Mouse (Mus musculus): ENCODE data around the gene Slpi.

Slpi gene

DNA sequence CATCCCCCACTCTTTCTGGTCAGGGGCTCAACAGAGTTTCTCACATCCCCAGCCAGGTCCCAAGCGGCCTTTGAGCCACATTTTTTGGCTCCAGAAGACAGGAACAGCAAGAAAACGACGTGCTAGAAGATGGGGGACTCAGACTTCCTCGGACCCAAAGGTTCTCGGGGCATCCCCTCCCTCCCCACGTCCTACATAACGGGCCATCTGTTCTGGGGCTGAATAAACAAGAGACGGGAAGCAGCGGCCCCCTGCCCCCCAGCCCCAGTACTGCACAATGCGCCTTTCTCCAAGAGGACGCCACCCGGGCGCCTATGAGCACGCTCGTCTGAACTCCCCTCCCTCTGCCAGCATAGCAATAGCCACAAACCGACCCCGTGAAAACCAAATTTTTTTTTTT, at the start of gene Slpi:
Slpi (minus strand) TSS at position 76 of the 400 bp plus-strand sequence.
- in situ Hi-C loops (cut with MboI; ENCODE audit: unreplicated experiment in 2 of 2) = loop anchor here (5.0 to 10.0 kb wide), 2 partner anchors 37 to 204 kb away; partner anchors contain the start of gene Wfdc5 (in 1 of the 2)

DNA sequence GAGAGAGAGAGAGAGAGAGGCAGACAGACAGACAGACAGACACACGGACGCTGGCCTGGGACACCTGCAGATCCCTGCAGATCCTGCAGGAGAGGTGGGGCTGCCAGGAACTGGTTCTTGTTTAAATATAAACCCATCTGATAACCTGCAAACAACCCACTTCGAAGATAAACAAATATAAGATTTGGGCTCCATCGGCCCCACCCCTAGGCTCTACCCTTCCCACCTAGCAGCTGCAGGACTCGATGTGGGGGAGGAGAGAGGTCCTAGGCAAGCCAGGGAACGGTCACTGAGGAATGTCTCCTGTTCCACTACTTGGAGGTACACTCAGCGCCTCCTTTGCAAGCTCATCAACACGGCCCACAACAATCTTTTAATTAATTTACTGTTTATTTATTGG, 49.4 kb upstream of the Slpi start:
- in situ Hi-C loops (cut with MboI; ENCODE audit: unreplicated experiment in 2 of 2) = no loop called here

- in situ Hi-C loops (cut with MboI; ENCODE audit: unreplicated experiment in 2 of 2) = no loop called here
These were observed 48.8 kb upstream of the Slpi start for GRCm38 (mm10) chr2:164437710-164438109.

GRCm38 (mm10) chr2:164436961-164437360, 48.1 kb upstream of the Slpi start:
- in situ Hi-C loops (cut with MboI; ENCODE audit: unreplicated experiment in 2 of 2) = no loop called here

DNA sequence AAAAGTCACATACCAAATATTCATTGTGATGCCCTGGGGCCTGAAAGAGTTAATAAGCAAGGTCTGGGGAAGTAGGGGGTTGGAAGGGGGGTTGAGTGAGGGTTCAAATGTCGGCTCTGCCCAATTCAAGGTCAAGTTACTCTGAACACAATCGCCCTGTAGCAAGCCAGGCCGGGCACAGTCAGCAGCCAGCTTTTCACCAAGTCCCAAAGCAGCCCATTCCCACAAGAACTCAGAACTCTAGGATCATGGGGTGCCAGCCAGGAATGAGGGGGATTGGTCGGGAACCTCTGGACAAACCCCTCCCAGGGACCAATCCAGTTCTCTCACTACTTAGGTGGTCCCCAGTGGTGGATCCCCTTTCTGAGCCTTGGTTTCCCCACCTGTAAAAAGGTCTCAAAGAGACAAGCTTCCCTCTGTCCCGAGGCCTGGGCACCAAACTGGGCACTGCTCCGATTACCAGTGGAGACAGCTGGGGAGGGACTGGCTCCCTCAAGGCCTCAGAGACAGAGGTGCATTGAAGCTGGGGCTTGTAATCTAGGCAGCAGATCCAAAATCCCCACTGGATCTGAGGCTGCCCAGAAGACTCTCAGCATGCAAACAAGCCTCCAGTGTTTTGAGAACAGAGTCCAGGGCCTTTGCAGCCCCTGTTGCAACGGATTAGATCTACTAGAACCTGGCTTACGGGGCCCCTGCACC, 47.5 kb upstream of the Slpi start:
- in situ Hi-C loops (cut with MboI; ENCODE audit: unreplicated experiment in 2 of 2) = no loop called here

DNA sequence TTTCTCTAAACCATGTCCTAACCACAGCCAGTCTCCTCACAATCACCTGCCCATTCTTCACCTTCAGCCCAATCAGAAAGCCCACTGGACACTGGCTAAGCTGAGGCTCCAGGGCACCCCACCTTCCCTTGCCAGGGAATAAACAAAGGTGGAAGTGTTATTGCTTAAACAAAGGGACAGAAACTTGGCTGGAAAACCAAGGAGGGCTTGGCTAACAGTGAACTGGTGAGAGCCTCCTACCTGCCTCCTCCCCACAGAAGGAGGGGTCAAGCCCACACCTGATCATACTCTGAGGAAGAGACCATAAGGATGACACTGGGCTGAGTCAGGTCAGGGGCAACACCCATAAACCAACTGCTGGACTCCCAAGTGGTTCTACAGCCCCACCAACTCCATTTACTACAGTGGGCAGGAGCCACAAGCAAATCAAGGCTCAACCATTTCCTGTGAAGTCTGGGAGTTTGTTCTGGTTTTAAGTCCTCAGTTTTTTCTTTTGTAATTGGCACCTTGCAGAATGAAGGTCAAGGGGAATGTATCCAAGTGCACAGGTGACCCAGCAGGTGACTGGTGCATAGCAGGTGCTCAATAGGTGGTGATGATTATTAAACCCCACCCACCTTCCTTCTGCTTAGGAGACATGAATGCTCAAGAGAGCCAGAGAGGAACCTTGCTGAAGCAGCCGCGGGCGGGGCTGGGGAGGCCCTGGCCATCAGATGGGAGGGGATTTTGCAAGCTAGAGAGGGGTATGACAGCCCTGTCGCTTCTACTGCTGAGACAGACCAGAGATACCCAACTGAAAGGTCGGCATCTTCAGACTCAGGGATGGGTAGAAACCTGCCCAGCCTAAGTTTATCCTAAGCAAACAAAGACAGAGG, 46.6 kb upstream of the Slpi start:
- in situ Hi-C loops (cut with MboI; ENCODE audit: unreplicated experiment in 2 of 2) = no loop called here

DNA sequence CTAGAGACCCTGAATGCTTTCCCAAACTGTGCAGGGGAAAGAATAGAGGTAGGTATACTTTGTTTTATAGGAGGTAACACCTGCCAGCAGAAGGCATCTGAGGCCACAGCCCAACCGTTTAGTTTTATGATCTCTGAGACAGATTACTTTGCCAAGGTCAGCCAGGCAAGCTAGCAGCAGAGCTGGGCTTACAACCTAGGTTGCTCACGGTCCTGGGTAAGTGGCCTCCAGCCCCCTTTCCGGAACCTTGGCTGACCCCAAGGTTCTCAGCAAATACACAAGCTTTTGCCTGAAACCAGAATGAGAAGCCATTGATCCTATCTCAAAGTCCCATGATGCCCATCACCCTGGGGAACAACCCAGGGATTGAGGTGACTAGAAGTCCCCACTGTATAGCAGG, 45.8 kb upstream of the Slpi start:
- in situ Hi-C loops (cut with MboI; ENCODE audit: unreplicated experiment in 2 of 2) = no loop called here

DNA sequence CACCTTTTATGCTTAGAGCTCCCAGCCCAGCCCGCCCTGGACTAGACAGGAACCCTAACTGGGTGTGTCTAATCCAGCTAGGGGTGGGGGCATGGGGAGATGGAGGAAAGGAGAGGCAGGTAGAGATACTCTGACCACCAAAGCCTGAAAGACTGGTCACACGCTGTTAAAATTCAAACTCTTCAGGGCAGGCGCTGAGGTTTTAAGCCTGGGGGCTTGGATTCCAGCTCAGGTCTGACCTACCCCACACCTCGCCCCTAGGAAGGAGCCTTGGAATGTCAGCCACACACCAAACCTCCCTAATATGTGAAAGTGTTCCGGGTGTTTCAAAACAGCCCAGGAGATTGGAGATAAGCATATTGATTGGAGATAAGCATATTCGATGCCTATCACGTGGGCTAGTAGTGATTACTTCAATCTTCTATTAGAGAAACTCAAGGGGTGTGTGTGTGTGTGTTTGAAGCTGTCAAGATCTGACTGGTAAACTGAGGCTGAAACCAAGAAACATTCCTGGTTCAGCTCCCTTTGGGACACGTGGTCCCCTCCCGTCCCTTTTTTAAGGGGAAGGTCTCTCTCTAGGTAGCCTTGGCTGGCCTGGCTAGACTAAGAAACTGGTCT, 44.5 kb upstream of the Slpi start:
- in situ Hi-C loops (cut with MboI; ENCODE audit: unreplicated experiment in 2 of 2) = no loop called here

DNA sequence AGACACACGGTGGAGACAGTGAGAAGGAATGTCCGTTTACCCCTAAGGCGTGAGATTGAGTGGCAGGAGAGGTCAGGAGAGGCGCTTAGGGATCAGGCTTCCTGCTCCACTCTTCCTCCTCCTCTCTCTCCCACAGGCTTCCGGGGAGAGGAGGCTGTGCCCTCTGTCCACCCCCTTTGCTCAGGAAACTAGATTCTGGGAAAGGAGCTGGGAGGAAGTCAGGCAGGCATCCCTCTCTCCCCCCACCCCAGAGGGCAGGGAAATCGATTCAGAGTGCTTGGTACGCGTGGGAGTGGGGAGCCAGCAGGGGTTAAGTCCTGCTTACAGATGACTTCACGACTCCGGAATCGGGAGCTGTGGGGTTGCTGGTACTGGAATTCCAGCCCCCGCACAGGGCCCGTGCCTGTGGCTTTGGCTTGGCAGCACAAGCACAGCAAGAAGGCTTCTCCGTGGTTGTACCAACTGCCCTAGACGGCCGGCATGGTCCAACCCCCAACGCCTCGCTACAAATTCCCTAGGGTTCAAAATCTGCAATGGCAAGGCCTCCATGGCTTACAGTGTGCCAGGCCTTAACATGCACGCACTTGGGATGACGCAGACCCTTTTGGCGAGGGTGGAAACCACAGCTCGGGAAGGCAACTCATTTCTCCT, 43.8 kb upstream of the Slpi start:
- in situ Hi-C loops (cut with MboI; ENCODE audit: unreplicated experiment in 2 of 2) = no loop called here

GRCm38 (mm10) chr2:164431676-164432465, 43.0 kb upstream of the Slpi start:
- in situ Hi-C loops (cut with MboI; ENCODE audit: unreplicated experiment in 2 of 2) = no loop called here

DNA sequence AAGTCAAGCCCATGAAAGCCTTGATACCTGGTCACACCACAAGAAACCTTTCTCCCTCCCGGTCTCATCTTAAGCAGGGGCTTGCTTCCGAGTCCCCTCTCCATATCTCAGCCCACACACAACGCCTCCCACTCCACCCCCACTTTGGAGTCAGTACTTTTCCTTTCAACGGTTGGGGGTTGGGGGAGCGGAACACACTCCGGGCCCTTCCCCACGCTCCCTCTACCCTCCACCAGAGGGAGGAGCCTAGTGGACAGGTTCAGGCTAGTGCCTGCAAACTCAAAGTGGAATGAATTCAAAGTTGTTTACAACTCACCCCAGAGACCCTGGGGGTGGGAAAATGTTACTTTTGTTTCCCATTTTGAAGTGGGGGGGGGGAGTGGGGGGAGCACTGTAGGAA, 41.8 kb upstream of the Slpi start:
- in situ Hi-C loops (cut with MboI; ENCODE audit: unreplicated experiment in 2 of 2) = no loop called here

GRCm38 (mm10) chr2:164429881-164430615, 41.2 kb upstream of the Slpi start:
- in situ Hi-C loops (cut with MboI; ENCODE audit: unreplicated experiment in 2 of 2) = no loop called here

DNA sequence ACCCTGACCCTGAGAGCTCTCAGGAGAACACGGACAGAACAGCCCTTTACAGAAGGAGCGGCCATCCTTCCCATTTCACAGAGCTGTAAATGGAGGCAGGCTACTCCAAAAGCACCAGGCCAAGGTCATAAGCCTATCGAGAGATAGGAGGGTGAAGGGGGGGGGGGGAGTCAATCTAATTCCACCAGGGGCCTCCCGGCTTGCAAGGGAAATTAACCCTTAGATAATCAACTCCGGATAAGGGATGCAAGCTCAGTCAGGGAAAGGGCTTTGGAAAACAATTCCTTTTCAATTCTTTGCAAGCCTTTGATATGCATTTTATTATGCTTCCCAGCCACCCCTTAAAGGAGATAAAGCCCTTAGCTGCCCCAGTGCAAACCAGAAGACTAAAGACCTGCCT, 39.6 kb upstream of the Slpi start:
- in situ Hi-C loops (cut with MboI; ENCODE audit: unreplicated experiment in 2 of 2) = no loop called here

- in situ Hi-C loops (cut with MboI; ENCODE audit: unreplicated experiment in 2 of 2) = no loop called here
These were observed 38.1 kb upstream of the Slpi start for GRCm38 (mm10) chr2:164426952-164427351.

DNA sequence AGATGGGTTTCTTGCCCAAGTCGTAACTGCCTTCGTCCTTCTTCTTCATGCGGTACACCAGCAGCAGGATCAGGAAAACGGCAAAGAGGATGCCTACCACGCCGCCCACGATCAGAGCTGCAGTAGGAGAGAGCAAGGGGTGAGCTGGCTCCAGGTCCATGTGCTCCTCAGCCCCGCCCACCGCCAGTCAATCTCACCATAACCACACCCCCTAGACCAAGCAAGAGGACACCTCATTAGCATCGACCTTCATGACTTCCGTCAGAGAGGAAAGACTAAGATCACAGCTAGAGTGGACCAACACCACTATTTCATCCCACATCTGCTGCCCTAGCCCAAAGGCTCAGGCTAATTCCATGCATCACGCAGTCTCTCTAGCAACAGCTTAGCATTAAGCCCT, 37.2 kb upstream of the Slpi start:
- in situ Hi-C loops (cut with MboI; ENCODE audit: unreplicated experiment in 2 of 2) = no loop called here

- in situ Hi-C loops (cut with MboI; ENCODE audit: unreplicated experiment in 2 of 2) = no loop called here
These were observed 36.5 kb upstream of the Slpi start for GRCm38 (mm10) chr2:164425401-164425800.

- in situ Hi-C loops (cut with MboI; ENCODE audit: unreplicated experiment in 2 of 2) = no loop called here
These were observed 35.5 kb upstream of the Slpi start for GRCm38 (mm10) chr2:164424406-164424805.

DNA sequence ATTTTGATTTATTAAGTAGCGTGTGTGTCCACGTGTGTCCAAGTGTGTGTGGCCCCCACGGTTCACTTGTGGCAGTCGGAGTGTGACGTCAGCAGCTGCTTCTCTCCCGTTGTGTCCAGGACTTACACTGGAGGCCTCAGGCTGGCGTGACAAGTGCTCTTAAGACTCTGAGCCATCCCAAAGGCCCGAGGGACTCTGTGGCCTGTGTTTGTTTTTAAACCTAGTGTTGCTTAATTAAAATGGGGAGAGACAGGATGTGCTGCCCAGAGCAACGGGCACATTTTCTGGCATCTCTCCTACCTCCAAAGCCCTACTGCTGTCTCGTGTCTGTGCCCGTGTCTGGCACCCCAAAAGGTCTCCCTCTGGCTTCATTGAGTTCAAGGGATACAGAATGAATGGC, 34.6 kb upstream of the Slpi start:
- in situ Hi-C loops (cut with MboI; ENCODE audit: unreplicated experiment in 2 of 2) = no loop called here

DNA sequence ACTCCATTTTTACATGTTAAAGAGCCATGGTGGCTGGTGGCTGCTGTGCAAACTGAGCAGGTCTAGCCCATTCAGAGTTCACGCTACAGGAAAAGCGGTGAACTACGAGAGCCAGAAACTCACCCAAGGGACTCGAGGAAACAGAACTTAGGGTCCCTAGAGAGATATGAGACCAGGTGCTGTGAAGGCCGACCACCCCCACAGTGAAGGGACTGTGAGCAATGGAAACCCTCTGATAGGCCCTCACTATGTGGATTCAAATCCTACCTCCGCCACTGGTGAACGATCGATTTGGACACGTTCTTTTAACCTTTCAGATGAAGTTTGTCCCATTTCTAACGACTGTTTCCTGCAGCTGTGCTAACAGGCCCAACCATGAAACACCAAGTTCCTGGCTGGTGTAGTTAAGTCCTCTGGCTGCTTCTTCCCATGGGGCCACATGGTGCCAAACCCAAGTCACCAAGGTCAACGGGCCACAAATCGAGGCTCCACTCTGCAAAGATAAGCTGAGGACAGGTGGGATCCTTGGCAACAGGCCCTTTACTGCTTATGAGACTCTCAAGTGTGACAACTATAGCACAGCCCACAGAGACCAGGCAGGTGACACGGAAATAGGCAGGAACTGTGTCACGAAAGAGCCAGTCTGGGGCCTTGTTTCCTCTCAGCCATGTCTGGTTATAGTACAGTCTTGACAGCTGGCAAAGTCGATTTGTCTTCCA, 33.9 kb upstream of the Slpi start:
- in situ Hi-C loops (cut with MboI; ENCODE audit: unreplicated experiment in 2 of 2) = no loop called here
